Mouse (Mus musculus) embryo, embryonic 10 days (tissue): ENCODE data around the gene Oog4.
"Not testable (repeated sequence)": the region's sequence is repeated elsewhere in the genome, so short reads cannot be mapped to it uniquely, and the experiment has no call there.

ENCODE experiments used
- DNase-seq: peaks from one replicate; pipeline ENCODE4 v3.0.0-alpha.2; 2015; ENCODE audit warnings: low spot score

The Oog4 gene

GRCm38 (mm10) chr4:143450224-143450623 is at the start of gene Oog4:
Oog4 (minus strand) TSS chr4:143450324.
- no peak for DNase-seq

GRCm38 (mm10) chr4:143426770-143427169 is 23.4 kb downstream of the Oog4 start:
- DNase-seq, result not testable (repeated sequence)

DNA sequence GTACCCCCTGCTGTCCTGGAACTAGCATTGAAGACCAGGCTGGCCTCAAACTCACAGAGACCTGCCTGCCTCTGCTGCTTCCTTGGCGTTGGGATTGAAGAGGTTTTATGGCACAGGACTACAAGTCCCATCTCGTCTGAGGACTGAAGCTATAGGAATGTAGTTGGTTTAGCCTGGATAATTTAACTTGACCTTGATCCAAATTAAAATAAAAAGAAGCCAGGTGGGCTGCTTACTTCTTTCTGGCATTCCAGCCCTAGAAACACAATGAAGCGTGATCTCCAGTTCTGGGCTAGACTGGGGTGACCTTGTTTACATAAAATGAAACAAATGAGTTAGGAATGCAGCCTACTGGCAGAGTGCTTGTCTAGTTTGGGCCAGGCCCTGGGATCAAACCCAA is 36.0 kb downstream of the Oog4 start:
- no peak for DNase-seq

- no peak for DNase-seq
Measured at GRCm38 (mm10) chr4:143413621-143414020, 36.5 kb downstream of the Oog4 start.

DNA sequence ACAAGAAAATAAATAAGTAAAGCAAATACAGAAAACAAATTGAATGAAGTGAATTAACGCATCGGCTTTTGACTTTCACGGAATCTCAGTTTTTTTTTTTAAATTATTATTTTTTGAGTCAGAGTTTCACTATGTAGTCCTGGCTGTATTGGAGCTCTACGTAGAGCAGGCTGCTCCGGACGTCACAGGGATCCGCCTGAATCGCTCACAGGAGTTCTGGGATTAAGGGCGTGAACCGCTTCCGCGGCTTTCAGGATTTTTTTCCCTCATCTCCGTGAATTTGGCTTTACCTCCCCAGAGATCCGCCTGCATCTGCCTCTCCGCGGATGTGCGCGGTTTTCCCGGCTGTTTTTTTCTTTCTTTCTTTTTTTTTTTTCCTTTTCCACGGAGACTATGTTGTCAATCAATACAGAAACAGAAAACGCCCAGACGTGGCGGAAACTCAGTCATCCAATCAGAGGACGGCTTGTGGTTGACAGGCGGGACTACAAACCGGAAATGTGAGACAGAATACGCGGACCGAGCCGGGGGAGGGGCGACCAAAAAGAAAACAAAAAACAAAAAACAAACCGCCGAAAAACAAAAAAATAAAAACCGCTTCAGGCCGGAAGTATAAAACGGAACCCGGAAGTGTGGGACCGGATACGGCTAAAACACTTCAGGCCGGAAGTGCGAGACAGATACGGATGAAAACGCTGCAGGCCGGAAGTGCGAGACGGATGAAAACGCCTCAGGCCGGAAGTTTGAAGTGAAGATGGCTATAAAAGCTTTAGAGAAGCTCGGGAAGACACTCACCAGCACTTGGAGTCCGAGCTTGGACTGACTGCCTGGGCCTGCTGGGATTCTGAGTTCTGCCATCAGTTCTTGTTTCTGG is 37.7 kb downstream of the Oog4 start, which contains the start of gene Pramef8:
Gene Pramef8, plus strand, starts transcription at position 208 of the 874 bp plus-strand sequence.
- DNase-seq, result peak; percentile 93

- DNase-seq, result no peak
Measured at GRCm38 (mm10) chr4:143411566-143412218, 38.4 kb downstream of the Oog4 start.

DNA sequence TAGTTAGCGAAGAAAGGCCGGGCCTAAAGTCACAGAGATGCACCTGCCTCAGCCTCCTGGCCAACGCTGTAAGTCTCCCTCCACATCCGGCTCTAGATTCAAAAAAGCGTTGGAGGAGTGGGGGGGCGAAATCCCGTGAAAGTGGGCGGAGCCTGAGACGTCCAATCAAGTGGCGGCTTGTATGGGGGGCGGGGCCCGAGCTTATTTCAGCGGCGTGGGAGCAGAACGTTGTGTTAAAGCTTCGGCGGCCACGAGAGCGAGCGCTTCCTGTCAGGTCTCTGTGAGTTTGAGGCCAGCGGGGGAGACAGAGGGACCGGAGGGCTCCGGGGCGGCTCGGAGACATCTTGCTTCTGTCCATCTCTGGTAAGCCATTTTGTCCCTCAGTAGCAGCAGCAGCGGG is 55.9 kb downstream of the Oog4 start, which contains the start of gene Pramel1:
Gene Pramel1, plus strand, starts transcription at position 248 of the 400 bp plus-strand sequence.
- DNase-seq, result no peak

- DNase-seq, result peak; percentile 76
Measured at GRCm38 (mm10) chr4:143388955-143389702, 61.0 kb downstream of the Oog4 start.
